Mouse (Mus musculus): ENCODE results near the gene Ccdc69. TPM values are rescaled to one million over a fixed set of nuclear protein-coding genes. Genes with fewer than 3 reads are reported as not detected.

The Ccdc69 gene
- polyA plus RNA-seq, 1 experiment from 2014 or later: 3.8 TPM

DNA sequence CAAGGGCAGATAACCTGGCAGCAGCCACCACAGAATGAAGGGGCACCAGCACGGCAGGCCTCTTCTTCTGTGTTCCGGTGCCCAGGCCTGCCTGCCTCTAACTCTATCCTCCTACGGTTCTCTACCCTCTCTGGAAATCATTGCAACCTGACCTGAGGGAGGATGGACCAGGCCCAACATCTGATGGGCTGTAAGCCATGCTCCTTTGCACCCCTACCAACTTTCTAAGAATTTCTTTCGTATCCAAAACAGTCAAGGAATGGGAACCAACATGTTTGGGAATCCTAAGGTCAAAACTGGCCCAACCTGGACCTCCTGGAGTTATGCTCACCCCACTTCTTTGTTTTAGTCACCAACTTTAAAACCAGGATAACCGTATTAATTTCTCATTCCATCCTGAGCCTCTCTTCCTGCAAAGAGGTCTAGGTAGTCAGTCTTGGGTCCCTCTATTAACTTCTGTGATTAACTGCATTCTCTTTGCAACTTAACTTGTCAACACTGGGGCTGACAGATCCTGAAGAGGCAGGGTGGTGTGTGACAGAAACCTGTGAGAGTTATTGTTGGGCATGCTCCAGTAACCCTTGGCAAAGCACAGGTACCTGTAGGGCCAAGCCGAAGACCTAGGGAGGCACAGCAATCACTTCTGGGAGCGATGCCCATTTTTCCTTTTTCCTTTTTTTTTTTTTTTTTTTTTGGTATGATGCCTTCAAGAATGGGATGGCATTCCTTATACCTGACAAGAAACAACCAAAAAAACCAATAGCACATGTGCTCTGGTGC lies 31.8 kb upstream of the Ccdc69 start:
- Histone ChIP-seq H3K4me3 (no peak overlapping the region), H3K27ac (no peak overlapping the region), H3K4me1 (peaks cover 15% of the 10 kb centered on the region), H3K27me3 (no peaks in the 10 kb centered on the region), H3K4me2 (no peak overlapping the region), H3K9ac (no peak overlapping the region), H3K36me3 (no peaks in the 10 kb centered on the region), H3K9me3 (no peaks in the 10 kb centered on the region)
- ATAC-seq (ENCODE audit: borderline replicate concordance, extremely low read depth, low FRiP score, low TSS enrichment): no peak
- WGBS: 83% methylated on average over 7 of the region's 7 CpGs

DNA sequence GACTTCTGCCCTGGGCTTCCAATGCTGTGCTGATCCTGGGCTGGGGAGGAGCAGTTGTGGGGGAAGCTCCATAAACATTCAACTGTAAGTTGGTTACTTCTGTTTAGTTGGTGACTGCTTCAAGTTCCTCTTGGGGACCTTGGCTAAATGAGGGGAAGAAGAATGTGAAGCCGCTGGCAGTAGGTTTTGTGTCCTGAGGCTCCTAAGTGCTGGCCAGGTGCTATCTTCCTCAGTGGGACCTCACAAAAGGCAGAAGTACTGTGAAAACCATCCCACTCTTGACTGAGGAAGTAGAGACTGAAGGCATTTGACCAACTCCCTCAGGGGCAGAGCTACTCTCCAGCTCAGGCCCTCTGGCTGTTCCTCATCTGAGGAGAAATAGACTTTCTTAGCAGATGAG lies 28.7 kb upstream of the Ccdc69 start:
- 78% methylated on average over 1 of the region's 1 CpGs for WGBS
- Histone ChIP-seq H3K4me3 (no peak overlapping the region), H3K36me3 (no peaks in the 10 kb centered on the region), H3K9ac (no peak overlapping the region), H3K27ac (no peak overlapping the region), H3K4me1 (peaks cover 14% of the 10 kb centered on the region; the same call in 1 of the 2 replicates), H3K9me3 (no peaks in the 10 kb centered on the region), H3K27me3 (no peaks in the 10 kb centered on the region), H3K4me2 (no peak overlapping the region)
- no peak for ATAC-seq (ENCODE audit: borderline replicate concordance, extremely low read depth, low FRiP score, low TSS enrichment)

DNA sequence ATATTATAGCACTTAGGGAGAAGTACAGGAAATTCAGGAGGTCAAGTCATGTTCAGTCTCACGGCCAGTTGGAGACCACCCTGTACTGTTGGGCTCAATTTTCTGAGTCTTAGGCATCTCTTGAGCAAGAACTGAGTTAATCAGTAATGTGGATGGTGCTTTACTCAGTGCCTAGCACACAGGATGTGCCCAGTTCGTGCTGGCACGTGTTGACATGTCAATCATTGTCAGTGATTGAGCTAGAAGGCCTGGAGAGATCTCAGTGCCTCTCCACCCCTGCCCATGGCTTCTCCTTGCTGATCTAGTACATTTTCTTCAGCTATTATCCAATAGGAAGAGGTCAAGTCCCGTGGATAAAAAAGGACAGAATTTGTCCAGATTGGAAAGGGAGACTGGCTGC lies 27.5 kb upstream of the Ccdc69 start:
- Histone ChIP-seq H3K9ac (no peak overlapping the region), H3K9me3 (no peaks in the 10 kb centered on the region), H3K4me2 (no peak overlapping the region), H3K27ac (no peak overlapping the region), H3K4me1 (peaks cover 7% of the 10 kb centered on the region; the same call in 1 of the 2 replicates), H3K36me3 (no peaks in the 10 kb centered on the region), H3K27me3 (no peaks in the 10 kb centered on the region), H3K4me3 (no peak overlapping the region)
- no peak for ATAC-seq (ENCODE audit: borderline replicate concordance, extremely low read depth, low FRiP score, low TSS enrichment)
- 58% methylated on average over 4 of the region's 4 CpGs for WGBS

DNA sequence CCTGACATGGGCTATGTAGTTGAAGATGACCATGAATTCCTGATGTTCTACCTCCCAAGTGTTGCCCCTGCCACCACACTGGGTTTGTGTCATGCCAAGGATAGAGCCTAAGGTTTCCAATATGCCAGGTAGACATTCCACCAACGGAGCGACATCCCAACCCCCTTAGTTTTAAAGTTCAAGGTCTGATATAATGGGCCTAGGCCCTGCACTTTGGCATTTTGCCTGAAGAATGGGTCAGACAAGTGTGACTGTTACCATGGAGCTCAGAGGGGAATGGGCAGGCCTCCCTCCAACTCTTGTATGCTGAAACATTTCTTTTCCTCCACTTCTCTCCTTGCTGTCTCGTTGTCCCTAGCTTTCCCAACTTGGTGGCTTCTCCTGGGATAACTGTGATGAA lies 25.3 kb upstream of the Ccdc69 start:
- no peak overlapping the region for H3K9ac ChIP-seq
- H3K36me3 ChIP-seq: no peaks in the 10 kb centered on the region
- no peak for ATAC-seq (ENCODE audit: borderline replicate concordance, extremely low read depth, low FRiP score, low TSS enrichment)
- H3K4me1 ChIP-seq: peaks cover 9% of the 10 kb centered on the region; the same call in 1 of the 2 replicates
- H3K9me3 ChIP-seq: no peaks in the 10 kb centered on the region
- no peak overlapping the region for H3K4me3 ChIP-seq
- no peak overlapping the region for H3K4me2 ChIP-seq
- no peak overlapping the region for H3K27ac ChIP-seq
- WGBS: 78% methylated on average over 3 of the region's 3 CpGs
- H3K27me3 ChIP-seq: no peaks in the 10 kb centered on the region; the same call in 1 of the 2 replicates

DNA sequence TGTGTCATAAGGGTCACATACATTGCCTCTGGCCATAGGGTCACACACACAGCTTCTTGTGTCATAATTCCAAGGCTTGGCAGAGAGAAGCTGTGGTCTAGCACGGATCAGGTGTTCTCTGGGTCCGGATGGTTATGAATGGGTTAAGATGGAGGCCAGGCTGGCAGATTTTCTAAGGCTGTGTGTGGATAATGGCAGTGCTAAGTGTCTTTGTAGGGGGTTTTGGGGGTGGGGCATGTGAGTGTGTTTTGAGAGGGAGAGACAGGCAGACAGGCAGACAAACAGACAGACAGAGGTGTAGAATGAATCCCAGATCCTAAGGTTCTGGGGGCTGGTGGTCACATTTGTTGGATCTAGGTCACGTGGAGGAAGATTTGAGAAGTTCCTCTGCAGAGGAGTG lies 24.1 kb upstream of the Ccdc69 start:
- Histone ChIP-seq H3K4me2 (no peak overlapping the region), H3K27ac (no peak overlapping the region), H3K9ac (no peak overlapping the region), H3K4me1 (peaks cover 11% of the 10 kb centered on the region; the same call in 1 of the 2 replicates), H3K4me3 (no peak overlapping the region), H3K9me3 (no peaks in the 10 kb centered on the region), H3K27me3 (no peaks in the 10 kb centered on the region; the same call in 1 of the 2 replicates), H3K36me3 (no peaks in the 10 kb centered on the region)
- 76% methylated on average over 3 of the region's 3 CpGs for WGBS
- ATAC-seq (ENCODE audit: borderline replicate concordance, extremely low read depth, low FRiP score, low TSS enrichment): no peak

DNA sequence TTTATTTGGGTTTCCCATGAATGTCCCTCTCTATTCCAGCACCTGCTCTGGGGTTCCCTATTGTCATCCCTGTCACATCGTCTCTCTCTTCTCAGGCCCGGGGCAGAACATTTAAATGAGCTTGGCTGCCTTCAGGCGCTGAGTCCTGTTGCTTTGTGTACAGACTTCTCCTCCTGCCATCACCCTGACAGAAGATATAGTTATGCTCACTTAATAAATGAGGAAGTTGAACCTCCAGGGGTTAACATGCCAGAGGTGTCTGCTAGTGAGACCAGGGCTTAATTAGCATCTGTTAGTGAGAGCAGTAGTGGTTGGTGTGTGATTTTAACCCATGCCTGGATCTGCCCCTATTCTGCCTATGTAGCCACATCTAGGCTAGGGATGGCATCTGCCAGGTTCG lies 21.9 kb upstream of the Ccdc69 start:
- 57% methylated on average over 4 of the region's 4 CpGs for WGBS

DNA sequence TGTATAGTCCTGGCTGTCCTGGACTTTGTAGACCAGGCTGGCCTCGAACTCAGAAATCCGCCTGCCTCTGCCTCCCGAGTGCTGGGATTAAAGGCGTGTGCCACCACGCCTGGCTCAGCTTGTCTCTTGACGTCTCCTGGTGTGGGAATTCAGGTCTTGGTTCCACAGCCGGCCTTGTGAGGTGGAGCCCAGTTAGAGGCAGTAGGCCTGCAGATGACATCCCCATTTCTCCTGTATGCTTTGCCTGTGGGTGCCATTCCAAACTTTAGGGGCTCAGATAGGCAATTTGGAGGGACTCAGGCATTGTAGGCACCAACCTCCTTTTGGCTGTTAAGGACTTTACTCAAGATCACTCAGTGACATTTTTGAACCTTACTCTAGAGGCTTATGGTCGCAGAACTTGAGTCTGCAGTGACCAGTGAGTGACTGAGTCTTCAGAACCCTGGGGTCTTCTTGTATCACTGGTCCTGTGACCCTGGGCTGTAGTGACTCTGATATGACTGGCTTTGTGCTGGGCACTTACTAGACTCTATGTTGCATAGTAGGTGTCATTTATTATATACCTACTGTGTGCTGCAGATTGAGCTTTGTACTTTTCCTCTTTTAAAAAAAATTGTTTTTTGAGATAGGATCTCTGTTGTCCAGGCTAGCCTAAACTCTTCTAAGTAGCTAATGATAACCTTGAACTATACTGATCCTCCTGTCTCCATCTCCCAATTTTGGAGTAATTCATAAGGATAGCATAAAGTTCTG lies 21.3 kb upstream of the Ccdc69 start:
- no peaks in the 10 kb centered on the region; the same call in 1 of the 2 replicates for H3K27me3 ChIP-seq
- H3K27ac ChIP-seq: no peak overlapping the region
- H3K9me3 ChIP-seq: no peaks in the 10 kb centered on the region
- WGBS: 88% methylated on average over 8 of the region's 8 CpGs
- H3K4me3 ChIP-seq: no peak overlapping the region
- no peak overlapping the region for H3K4me2 ChIP-seq
- peaks cover 11% of the 10 kb centered on the region; the same call in 1 of the 2 replicates for H3K4me1 ChIP-seq
- no peak for ATAC-seq (ENCODE audit: borderline replicate concordance, extremely low read depth, low FRiP score, low TSS enrichment)
- H3K9ac ChIP-seq: no peak overlapping the region
- no peaks in the 10 kb centered on the region for H3K36me3 ChIP-seq

More for the DNA sequence above, 21.9 kb upstream of the Ccdc69 start:
- no peak for ATAC-seq (ENCODE audit: borderline replicate concordance, extremely low read depth, low FRiP score, low TSS enrichment)
- Histone ChIP-seq H3K4me1 (peaks cover 11% of the 10 kb centered on the region; the same call in 1 of the 2 replicates), H3K27me3 (no peaks in the 10 kb centered on the region; the same call in 1 of the 2 replicates), H3K36me3 (no peaks in the 10 kb centered on the region), H3K9ac (no peak overlapping the region), H3K4me3 (no peak overlapping the region), H3K9me3 (no peaks in the 10 kb centered on the region), H3K27ac (no peak overlapping the region), H3K4me2 (no peak overlapping the region)

DNA sequence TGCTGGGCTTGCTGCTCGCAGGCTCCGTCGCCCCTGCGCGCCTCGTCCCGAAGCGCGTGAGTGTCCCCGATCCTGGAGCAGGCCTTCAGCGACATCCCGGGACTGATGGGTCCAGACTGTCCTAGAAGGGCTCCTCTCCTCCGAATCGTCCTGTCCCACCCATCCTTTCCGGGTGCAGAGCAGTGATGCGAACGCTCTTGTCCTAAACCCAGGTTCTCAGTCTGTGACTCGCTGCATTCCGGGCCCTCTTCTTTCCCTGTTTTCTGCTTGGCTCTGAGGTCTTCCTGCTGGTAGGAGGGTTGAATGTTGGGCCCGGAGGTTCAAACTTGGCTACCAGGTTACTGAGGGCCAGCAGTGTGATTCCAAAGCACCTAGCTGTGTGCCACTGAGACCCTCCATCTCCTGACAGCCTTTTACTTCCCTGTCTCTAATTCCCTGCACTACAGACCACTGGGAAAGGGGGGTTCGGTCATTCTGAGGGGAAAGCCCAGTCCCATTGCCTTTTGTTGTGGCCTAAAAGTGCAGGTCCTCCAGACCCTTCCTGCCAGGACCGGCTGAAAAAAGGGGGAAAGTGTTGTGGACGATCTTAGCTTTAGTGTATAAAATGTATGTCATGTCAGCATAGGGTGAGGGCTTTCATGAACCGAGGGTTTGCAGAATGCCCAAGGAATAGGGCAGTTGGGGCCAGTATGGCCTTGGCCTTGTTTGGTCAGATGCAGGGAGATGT lies 20.4 kb upstream of the Ccdc69 start:
- ATAC-seq (ENCODE audit: borderline replicate concordance, extremely low read depth, low FRiP score, low TSS enrichment): peak; percentile 49

DNA sequence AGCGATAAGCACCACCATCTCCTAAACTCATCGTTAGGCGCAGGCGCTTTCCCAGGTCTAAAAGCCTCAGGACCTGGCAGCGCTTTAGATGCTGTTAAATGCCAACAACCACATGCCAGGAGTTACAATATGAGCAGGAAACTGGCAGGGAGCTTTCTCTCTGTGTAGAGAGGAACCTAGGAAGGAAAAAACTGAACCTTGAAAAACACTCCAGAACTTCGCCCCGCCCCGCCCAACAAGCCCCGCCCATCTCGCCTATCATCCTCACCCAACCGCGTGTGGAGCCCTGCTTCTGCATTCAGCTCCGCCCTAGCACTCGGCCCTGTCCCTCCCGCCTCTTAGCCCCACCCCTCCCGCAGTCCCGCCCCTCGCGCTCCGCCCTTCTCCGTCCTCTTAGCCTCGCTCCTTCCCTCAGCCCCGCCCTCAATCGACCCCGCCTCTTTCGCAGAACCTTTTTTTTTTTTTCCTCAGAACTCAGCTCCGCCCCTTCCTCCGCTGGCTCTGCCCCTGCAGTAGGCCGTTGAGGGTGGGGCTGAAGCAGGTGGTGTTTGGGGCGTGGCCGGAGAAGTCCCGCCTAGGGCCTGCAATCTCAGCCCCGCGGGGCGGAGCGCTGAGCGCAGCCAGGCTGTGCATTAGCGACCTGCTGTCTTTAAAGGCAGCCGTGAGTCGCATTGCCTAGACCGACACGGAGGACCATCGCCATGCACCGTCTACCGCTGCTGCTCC lies 19.7 kb upstream of the Ccdc69 start, which contains the start of gene Gm2a:
Gene Gm2a (plus strand): TSS at position 653 of the 726 bp plus-strand sequence.
- H3K9me3 ChIP-seq: no peaks in the 10 kb centered on the region
- 2% methylated on average over 45 of the region's 45 CpGs for WGBS
- H3K4me1 ChIP-seq: peaks cover 7% of the 10 kb centered on the region; the same call in 1 of the 2 replicates
- peak within 1 kb of the TSS; percentile 48 for H3K9ac ChIP-seq
- no peaks in the 10 kb centered on the region; the same call in 1 of the 2 replicates for H3K27me3 ChIP-seq
- peak within 1 kb of the TSS; percentile 96 for H3K4me2 ChIP-seq
- ATAC-seq (ENCODE audit: borderline replicate concordance, extremely low read depth, low FRiP score, low TSS enrichment): peak; percentile 96
- H3K4me3 ChIP-seq: peak within 1 kb of the TSS; percentile 60
- no peaks in the 10 kb centered on the region for H3K36me3 ChIP-seq
- peak within 1 kb of the TSS; percentile 70 for H3K27ac ChIP-seq

More for the DNA sequence above, 20.4 kb upstream of the Ccdc69 start:
- 15% methylated on average over 24 of the region's 24 CpGs for WGBS
- Histone ChIP-seq H3K4me3 (peak overlapping the region; percentile 60), H3K9me3 (no peaks in the 10 kb centered on the region), H3K27me3 (no peaks in the 10 kb centered on the region; the same call in 1 of the 2 replicates), H3K4me1 (peaks cover 11% of the 10 kb centered on the region; the same call in 1 of the 2 replicates), H3K9ac (peak overlapping the region; percentile 48), H3K4me2 (peak overlapping the region; percentile 96), H3K27ac (peak overlapping the region; percentile 70), H3K36me3 (no peaks in the 10 kb centered on the region)

DNA sequence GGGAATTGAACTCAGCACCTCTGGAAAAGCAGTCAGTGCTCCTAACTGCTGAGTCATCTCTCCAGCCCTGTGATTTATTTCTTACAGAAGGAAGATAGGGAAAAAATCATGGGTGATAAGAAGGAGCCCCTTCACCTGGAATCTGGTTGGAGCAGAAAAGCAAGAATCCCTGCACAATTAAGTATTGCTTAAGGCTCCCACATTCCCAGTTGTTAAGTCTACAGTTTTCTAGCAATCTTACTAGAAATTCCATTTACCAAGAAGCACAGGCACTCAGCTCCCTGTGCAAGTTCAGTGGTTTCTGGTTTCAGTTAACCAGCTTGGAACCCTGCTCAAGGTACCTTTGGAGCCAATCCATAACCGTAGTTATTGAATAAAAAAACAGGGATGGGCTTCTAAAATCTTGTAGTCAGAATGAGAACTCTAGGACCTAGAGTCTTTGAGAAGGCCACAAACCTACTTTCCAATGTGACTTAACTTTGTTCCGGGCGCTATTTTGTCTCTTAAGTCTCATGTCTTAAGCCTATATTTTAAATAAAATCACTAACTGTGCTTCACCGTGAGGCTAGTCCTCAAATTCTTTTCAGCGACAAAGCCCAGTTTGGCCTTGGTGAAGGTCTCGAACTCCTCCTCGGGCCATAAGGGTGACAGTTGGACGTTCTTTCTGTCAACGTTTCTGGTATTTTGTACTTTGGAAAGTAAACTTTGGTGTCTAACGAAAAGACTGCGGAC lies 19.0 kb upstream of the Ccdc69 start:
- no peaks in the 10 kb centered on the region for H3K36me3 ChIP-seq
- peak overlapping the region; percentile 96 for H3K4me2 ChIP-seq
- ATAC-seq (ENCODE audit: borderline replicate concordance, extremely low read depth, low FRiP score, low TSS enrichment): no peak
- H3K4me1 ChIP-seq: peaks cover 7% of the 10 kb centered on the region; the same call in 1 of the 2 replicates
- no peaks in the 10 kb centered on the region; the same call in 1 of the 2 replicates for H3K27me3 ChIP-seq
- WGBS: 24% methylated on average over 11 of the region's 11 CpGs
- H3K4me3 ChIP-seq: peak overlapping the region; percentile 60
- H3K27ac ChIP-seq: peak overlapping the region; percentile 64
- H3K9ac ChIP-seq: no peak overlapping the region
- H3K9me3 ChIP-seq: no peaks in the 10 kb centered on the region
